Mouse (Mus musculus) left cerebral cortex, postnatal 10 days (tissue): Measurements from ENCODE around the gene Cd248. TPM values are rescaled to one million over a fixed set of nuclear protein-coding genes. Genes with fewer than 3 reads are reported as not detected.

Experiments used
- DNase-seq, 2 experiments: peaks; one replicate each; pipeline ENCODE4 v3.0.0; 2021 to 2022; ENCODE audit warnings: low spot score in 2 of 2, mixed read lengths in 1 of 2; ENCODE audit errors: extremely low spot score in 1 of 2
- intact Hi-C: fragments of 180-260 bp; cut with DNase I; formaldehyde crosslinking; loops from one replicate; pipeline ENCODE4 v1.15.1; 2025
- total RNA-seq, 2 experiments: library from RNA; stranded (reverse); gene quantifications; 2 replicates each; pipeline ENCODE4 v1.2.3; 2021

Gene Cd248
- total RNA-seq, 2 experiments from 2014 or later, result 9.5 to 12.2 TPM

GRCm38 (mm10) chr19:5050047-5050905, 17.6 kb upstream of the Cd248 start, which contains the start of gene Rin1:
Gene Rin1 (plus strand): TSS chr19:5050481.
- intact Hi-C loops, result no loop called here
- peak; percentile 70 to 71 for DNase-seq

DNA sequence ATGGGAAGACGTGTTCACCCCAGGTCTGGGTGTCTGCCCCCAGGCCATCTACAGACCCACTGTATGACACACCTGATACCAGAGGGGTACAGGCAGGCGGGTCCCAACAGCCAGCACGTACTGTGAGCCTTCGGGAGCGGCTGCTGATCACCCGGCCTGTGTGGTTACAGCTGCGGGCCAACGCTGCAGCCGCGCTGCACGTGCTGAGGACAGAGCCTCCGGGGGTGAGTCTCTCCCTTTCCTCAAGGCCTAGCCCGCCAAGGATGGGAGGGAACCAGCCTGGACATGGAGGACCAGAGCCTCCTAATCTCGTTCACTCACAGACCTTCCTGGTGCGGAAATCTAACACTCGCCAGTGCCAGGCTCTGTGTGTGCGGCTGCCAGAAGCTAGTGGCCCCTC, 16.8 kb upstream of the Cd248 start:
- intact Hi-C loops, result no loop called here
- peak in 1 of 2 experiments; percentile 60 for DNase-seq

GRCm38 (mm10) chr19:5051515-5051914, 16.4 kb upstream of the Cd248 start:
- intact Hi-C loops, result no loop called here
- DNase-seq, result no peak

DNA sequence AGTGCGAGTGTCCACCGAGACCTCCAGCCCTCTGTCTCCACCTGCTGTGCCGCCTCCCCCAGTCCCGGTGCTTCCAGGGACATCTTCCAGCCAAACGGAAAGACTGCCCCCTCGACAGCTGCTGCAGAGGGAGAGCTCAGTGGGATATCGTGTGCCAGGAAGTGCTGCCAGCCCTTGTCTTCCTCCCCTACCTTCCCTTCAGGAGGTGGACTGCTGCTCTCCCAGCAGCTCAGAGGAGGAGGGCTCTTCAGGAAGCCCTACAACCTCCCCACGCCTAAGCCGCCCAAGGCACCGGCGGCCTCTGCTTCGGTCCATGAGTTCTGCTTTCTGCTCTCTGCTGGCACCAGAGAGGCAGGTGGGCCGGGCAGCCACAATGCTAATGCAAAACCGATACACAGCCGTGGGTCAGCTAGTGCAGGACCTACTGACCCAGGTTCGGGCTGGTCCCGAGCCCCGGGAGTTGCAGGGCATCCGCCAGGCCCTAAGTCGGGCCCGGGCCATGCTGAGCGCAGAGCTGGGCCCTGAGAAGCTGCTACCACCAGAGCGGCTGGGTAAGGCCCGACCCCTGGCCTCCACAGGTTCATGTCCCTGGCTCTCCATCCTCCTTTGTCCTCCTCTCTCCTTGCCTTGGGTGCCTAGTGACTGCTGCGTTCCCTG, 15.6 kb upstream of the Cd248 start:
- intact Hi-C loops, result no loop called here
- no peak for DNase-seq

DNA sequence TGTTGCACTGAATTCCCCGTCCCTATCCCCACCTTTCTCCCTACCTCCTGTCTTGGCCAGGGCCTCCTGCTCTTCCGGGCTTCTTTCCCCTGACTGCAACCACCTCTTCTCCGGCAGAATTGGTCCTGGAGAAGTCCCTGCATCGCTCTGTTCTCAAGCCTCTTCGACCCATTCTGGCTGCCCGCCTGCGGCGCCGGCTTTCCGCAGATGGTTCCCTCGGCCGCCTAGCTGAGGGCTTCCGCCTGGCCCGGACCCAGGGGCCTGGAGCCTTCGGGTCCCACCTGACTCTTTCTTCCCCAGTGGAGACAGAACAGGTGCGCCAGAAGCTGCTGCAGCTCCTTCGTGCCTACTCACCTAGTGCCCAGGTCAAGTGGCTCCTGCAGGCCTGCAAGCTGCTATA, 15.0 kb upstream of the Cd248 start:
- intact Hi-C loops, result no loop called here
- no peak for DNase-seq

DNA sequence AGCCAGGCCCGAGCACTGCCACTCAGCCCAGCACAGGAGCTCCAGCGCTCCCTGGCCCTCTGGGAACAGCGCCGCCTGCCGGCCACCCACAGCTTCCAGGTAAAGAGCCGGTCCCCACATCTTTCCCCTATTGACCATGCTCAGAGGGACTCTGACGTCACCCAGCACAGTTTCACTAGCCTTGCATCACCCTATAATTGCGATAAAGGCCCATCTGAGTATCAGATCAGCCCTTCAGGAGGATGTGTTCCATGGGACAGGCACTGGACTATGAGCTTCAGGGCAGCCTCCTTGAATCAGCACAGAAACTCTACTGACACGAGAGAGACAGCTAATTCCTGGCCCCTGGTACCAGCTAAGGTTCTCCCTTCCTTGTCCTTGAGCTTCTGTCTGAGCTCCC, 14.0 kb upstream of the Cd248 start:
- intact Hi-C loops, result no loop called here
- DNase-seq, result peak in 1 of 2 experiments; percentile 71

- peak in 1 of 2 experiments; percentile 66 for DNase-seq
- intact Hi-C loops, result loop anchor here (2.0 kb wide), 1 partner anchor 17 kb away; no protein-coding TSS in a partner anchor
Observed at GRCm38 (mm10) chr19:5056251-5056650, 11.6 kb upstream of the Cd248 start.

DNA sequence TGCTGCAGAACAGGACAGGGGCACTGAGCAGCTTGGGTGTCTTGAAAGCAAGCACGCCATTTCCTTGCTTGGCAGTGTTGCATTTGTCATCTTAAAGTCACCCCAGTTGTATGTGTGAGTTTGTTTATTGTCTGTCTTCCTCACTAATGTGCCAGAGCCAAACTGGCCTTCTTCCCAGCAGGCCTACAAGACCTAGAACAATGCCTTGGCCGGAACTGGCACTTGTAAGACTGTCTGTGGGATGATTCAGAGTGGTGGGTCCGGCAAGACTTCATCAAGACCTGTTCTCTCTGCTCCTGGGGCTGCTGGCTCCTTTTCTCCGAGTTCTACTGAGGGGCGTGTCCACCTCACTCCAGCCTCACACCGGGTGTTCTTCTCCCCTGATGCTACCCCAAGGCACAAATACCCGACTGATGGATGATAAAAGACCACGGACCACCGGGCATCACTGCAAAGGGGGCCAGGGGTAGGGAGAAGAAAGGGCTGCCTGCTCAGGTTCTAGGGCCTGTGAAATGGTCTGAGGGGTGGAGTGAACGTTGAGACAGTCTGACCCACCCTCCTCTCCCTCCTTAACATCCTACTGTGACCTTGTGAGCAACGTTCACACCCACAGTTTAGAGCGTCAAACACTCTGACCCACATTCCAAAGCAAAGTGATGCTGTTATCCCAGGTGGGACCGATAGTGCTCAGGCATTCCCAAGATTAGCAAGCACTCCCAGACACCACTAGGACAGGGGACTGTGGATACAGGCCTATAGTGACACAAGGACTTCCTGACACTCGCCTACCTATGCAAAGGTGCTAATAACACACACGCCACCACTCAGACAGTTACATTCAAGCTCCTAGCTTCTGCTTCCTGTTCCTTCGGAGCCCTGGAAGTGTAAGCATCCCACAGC, 9.8 kb upstream of the Cd248 start:
- intact Hi-C loops, result loop anchor here (2.0 kb wide), 1 partner anchor 15 kb away; no protein-coding TSS in a partner anchor
- no peak for DNase-seq

DNA sequence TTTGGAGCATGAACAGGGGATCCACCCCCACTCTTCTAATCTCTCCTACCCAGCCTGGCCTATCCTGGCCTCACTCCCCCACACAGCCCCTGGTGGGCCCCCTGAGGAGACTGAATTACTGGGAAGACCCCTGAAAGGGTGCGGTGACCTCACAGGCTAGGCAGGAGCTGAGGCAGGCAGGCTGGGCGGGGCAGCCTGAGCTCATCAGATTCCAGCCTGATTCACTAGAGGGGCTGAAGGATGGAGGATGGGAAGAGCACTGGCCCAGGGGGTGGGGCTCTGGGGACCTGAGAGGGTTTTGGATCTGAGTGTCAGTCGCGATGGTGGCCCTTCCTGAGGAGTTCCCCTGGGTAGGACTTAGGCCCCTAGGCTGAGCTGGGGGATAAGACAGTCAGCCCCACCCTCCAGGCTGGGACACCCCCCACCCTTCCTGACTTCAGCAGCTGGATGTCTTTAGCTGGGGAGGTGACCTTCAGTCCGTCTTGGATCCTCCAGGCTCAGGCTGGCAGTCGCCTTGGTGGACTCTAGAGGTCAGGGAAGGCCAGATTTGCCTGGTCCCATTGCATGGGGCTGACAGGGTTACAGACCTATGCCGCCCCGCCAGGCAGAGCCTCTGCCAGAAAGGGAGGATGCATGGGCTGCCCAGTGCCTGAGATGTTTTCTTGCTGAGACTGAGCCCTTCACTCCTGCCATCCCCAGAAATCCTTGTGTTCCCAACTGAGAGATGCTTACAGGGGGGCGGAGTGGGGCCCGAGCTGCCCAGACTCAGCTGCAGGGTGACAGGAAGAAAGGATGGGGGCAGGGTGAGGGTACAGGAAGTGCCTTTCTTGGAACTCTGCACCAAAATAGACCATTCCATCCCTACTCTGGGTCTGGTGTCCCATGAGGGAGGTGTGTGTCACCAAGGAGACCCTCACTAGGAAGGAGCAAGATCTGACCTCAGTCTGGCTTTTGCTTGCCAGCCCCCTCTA, 8.8 kb upstream of the Cd248 start:
- DNase-seq, result peak in 1 of 2 experiments; percentile 66
- intact Hi-C loops, result no loop called here

DNA sequence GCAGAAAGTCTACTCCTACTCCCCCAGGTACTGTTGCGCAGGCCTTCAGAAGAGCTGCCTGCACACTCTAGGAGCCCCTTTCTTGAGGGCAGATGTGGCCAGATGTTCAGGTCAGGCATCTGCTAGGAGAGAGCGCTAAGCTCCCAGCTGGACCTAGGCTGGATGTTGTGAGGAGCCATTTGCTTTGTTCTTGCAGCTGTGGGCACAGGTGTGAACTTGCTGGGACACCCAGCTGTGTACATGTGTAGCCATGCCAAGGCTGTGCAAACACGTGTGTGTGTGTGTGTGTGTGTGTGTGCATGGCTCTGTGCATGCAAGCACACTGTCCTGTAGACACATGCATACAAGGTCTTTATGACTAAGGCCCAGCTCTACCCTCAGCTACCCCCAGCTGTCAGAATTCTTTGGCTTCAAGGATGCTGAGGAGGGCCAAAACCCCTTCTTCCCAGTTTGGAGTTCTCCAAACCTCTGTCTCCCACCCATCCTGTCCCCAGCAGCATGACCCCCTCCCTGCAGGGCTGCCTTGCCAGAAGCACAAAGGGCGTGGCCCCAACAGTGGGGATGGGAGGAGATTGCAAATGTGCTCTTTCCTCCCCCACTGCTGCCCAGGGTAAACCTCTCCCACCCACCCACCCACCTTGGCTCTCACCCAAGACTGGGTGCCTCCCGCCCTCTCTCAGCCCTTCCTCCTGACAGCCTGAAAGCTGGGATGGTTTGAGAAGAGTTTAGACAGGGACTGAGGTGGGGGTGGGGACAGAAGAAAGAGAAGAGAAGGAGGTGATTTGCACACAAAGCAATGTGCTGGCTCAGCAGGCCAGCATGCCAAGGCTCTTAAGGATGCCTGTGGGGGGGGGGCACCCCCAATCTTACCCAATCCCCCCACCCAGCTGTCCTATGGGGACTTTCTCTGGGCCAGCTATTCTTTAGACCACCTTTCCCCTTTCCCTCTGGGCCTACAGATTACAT, 7.2 kb upstream of the Cd248 start:
- DNase-seq, result peak in 1 of 2 experiments; percentile 52
- intact Hi-C loops, result no loop called here

GRCm38 (mm10) chr19:5062041-5062440, 5.8 kb upstream of the Cd248 start:
- DNase-seq, result no peak
- intact Hi-C loops, result no loop called here

DNA sequence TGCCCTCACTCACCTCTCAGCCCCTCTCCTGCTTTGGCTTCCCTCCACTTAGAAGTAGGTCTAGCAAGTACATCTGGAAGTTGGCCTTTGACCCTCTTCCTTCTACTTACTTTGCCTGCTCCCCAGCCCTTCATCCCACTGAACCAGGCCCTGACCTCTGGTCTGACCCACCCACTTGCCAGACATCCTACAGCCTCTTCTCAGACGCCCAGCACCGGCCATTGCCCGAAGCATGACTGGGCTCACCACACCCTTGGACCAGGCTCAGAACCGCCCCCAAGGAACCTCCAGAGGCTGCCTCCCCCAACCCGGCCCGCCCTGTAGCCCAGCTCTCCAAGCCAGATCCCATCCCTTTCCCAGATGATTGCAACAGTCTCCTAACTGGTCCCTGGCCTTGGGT, 5.4 kb upstream of the Cd248 start:
- intact Hi-C loops, result no loop called here
- DNase-seq, result no peak

DNA sequence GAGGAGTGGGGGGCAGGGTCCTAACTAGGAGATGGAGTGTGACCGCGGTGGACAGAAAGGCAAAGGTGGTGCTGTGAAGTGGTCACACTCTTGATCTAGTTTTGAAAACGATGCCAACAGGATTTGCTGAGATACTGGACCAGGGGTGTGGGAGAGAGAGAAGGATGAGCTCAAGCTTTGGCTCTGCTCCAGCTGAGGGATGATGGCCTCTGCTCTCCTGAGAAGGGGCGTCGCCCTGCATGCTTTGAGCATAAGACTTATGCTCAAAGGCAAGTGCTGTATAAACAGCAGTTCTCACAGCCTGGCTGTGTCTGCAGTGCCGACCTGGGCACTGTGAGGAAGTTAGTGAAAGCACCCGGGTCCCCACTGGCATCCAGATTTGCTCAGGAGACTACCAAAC, 2.8 kb upstream of the Cd248 start:
- intact Hi-C loops, result no loop called here

DNA sequence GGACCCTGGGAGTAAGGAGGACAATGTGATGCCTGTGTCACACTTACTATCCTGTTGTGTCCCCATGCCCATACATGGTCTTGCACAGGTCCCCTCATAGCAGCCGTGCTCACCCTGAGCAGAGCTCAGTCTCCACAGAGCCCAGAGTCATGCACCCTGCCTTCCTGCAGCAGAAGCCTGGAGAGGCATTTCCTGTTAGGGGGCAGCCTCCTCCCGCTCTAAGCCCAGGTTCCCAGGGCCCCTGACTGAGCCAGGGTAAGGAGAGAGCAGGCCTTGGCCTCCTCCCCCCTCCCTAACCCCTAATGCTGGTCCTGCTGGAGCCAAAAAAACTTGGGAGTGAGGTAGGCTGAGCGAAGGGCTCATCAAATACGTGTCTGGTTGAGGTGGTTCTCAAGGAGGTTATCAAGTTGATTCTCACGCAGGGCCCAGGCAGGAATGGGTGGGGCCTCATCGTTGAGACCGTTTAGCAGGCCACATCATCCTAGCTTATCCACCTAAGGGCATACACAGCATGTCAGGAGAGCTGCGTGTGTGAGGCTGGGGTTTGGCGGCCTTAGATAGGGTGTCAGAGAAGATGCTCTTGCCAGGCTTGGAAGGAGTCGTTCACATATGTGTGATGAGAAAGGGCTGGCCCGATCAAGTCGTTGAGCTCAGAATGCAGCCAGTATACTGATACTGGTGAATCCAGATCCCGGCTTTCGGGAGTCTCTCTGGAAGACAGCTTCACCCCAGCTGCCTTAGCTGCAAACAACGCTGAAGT, 658 bp upstream of the Cd248 start:
- DNase-seq, result no peak

More for the DNA sequence above, 2.8 kb upstream of the Cd248 start:
- DNase-seq, result peak in 1 of 2 experiments; percentile 62

GRCm38 (mm10) chr19:5068570-5069234, 824 bp downstream of the Cd248 start:
- peak in 1 of 2 experiments; percentile 65 for DNase-seq
- intact Hi-C loops, result no loop called here

More for the DNA sequence above, 658 bp upstream of the Cd248 start:
- intact Hi-C loops, result no loop called here

DNA sequence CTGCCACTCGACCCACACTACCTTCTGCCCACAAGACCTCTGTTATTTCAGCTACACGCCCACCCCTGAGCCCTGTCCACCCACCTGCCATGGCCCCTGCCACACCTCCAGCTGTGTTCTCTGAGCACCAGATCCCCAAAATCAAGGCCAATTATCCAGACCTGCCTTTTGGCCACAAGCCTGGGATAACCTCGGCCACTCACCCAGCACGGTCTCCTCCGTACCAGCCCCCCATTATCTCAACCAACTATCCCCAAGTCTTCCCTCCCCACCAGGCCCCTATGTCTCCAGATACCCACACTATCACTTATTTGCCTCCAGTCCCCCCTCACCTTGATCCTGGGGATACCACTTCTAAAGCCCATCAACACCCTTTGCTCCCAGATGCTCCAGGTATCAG, 1.6 kb downstream of the Cd248 start:
- DNase-seq, result no peak
- intact Hi-C loops, result no loop called here
